Mouse (Mus musculus): ENCODE results near the gene Cyth1. TPM values are rescaled to one million over a fixed set of nuclear protein-coding genes. Genes with fewer than 3 reads are reported as not detected.

Gene Cyth1
- polyA plus RNA-seq, 1 experiment from 2014 or later, result 13.1 TPM

DNA sequence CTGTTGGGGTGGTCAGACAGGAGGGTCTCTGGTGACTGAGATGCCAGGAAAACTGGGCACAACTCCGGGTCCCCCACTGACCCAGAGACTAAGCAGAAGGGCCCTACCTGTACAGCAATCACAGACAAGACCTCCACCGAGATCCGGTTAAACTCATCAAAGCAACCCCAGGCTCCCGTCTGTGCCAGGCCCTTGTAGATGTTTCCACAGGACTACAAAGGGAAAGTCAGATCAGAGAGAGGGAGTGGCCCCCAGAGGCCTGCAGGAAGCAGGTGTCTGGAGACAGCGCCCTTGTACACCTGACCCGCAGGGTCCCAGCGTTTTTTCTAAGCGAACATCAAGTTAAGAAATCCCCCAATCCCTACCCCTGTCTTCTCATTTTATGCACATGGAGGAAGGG is 162.4 kb downstream of the Cyth1 start:
- no peak overlapping the region for H3K27ac ChIP-seq (replicated peaks)
- H3K4me3 ChIP-seq (ENCODE audit: low read depth, low read length), result no peak overlapping the region
- no peak for ATAC-seq (ENCODE audit: low FRiP score, low TSS enrichment)
- H3K4me2 ChIP-seq (replicated peaks; ENCODE audit: low read depth), result no peak overlapping the region
- TF ChIP-seq EP300 (optimal IDR thresholded peaks at IDR 0.05), result no peak
- TF ChIP-seq CTCF (IDR thresholded peaks at IDR 0.05; ENCODE audit: low read depth), result no peak
- no peaks in the 10 kb centered on the region for H3K9me3 ChIP-seq (ENCODE audit: control insufficient read depth, low read length)
- H3K4me1 ChIP-seq (replicated peaks; ENCODE audit: control insufficient read depth, insufficient read depth), result no peaks in the 10 kb centered on the region
- WGBS, result 57% methylated on average over 8 of the region's 8 CpGs
- no peaks in the 10 kb centered on the region for H3K27me3 ChIP-seq (ENCODE audit: control insufficient read depth, insufficient read depth, low read length)
- no peak for DNase-seq (ENCODE audit: low spot score)
- H3K9ac ChIP-seq (ENCODE audit: low read length), result no peak overlapping the region
- no peaks in the 10 kb centered on the region for H3K36me3 ChIP-seq (ENCODE audit: control insufficient read depth, insufficient read depth, low read length)

DNA sequence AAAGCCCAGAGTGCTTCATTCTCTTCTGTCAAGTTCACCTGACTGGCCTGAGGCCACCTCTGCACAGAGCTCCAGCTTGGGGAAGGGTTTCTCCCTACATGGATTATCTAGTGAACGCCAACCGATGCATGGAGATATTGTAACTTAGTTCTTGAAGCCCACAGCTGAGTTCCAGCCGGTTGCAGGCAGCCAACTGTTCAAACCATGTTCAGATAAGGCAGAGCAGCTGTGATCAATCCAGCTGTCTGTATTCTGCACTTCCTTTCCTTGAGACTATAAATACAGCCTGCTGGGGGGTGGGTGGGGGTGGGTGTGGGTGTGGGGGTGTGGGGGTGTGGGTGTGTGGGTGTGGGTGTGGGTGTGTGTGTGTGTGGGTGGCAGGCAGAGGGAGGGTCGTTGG is 163.2 kb downstream of the Cyth1 start:
- no peak for DNase-seq (ENCODE audit: low spot score)
- Histone ChIP-seq H3K27ac (replicated peaks) (no peak overlapping the region), H3K4me2 (replicated peaks; ENCODE audit: low read depth) (no peak overlapping the region), H3K4me1 (replicated peaks; ENCODE audit: control insufficient read depth, insufficient read depth) (no peaks in the 10 kb centered on the region), H3K36me3 (ENCODE audit: control insufficient read depth, insufficient read depth, low read length) (no peaks in the 10 kb centered on the region), H3K9ac (ENCODE audit: low read length) (no peak overlapping the region), H3K9me3 (ENCODE audit: control insufficient read depth, low read length) (no peaks in the 10 kb centered on the region), H3K4me3 (ENCODE audit: low read depth, low read length) (no peak overlapping the region), H3K27me3 (ENCODE audit: control insufficient read depth, insufficient read depth, low read length) (no peaks in the 10 kb centered on the region)
- WGBS, result 28% methylated on average over 4 of the region's 4 CpGs
- TF ChIP-seq EP300 (optimal IDR thresholded peaks at IDR 0.05) (no peak), CTCF (IDR thresholded peaks at IDR 0.05; ENCODE audit: low read depth) (no peak)
- no peak for ATAC-seq (ENCODE audit: low FRiP score, low TSS enrichment)

DNA sequence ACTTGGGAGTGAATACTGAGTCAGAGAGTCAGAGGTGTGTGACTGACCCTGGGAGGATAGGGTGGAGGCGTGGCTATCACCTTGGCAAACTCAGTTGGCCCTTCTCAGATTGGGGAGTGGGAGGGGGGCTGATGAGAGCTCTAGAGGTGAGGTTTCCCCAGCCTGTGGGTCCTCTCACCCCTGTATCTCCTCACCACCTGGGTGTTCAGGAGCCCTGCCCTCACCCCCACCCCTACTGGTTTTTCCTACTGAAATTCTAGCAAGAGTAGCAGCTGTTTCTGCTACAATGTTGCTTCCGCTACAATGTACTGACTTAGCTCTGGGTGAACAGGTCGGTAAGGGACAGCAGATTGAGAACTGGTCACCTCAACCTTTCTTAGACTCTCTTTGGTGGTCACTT is 164.1 kb downstream of the Cyth1 start:
- DNase-seq (ENCODE audit: low spot score) (no peak), ATAC-seq (ENCODE audit: low FRiP score, low TSS enrichment) (no peak)
- Histone ChIP-seq H3K27me3 (ENCODE audit: control insufficient read depth, insufficient read depth, low read length) (no peaks in the 10 kb centered on the region), H3K4me2 (replicated peaks; ENCODE audit: low read depth) (no peak overlapping the region), H3K27ac (replicated peaks) (no peak overlapping the region), H3K9me3 (ENCODE audit: control insufficient read depth, low read length) (no peaks in the 10 kb centered on the region), H3K36me3 (ENCODE audit: control insufficient read depth, insufficient read depth, low read length) (no peaks in the 10 kb centered on the region), H3K4me1 (replicated peaks; ENCODE audit: control insufficient read depth, insufficient read depth) (no peaks in the 10 kb centered on the region), H3K4me3 (ENCODE audit: low read depth, low read length) (no peak overlapping the region), H3K9ac (ENCODE audit: low read length) (no peak overlapping the region)
- no peak for TF ChIP-seq EP300 (optimal IDR thresholded peaks at IDR 0.05)
- TF ChIP-seq CTCF (IDR thresholded peaks at IDR 0.05; ENCODE audit: low read depth), result no peak
- WGBS, result 80% methylated on average over 3 of the region's 3 CpGs

DNA sequence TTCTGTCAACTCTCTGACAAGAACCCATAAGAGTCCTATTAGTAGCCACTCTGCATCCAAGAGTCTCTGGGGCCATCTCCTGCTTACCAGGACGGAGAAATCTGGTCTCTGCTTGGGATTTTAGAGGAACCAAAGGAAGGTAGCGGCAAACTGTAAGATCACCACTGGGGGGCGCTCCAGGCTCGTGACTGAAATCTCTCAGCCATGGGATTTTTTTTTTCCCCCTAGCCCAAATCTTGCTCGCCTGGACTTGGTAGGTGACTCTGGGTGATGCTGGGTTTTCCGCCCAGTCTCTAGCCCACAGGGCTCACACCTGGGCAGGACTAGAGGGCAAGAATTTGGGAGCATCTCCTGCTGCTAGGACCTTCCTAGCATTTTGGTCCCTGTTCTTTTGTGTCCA is 164.6 kb downstream of the Cyth1 start:
- DNase-seq (ENCODE audit: low spot score), result peak; percentile 75
- H3K4me2 ChIP-seq (replicated peaks; ENCODE audit: low read depth), result no peak overlapping the region
- TF ChIP-seq CTCF (IDR thresholded peaks at IDR 0.05; ENCODE audit: low read depth), result peak; percentile 88
- TF ChIP-seq EP300 (optimal IDR thresholded peaks at IDR 0.05), result no peak
- no peaks in the 10 kb centered on the region for H3K9me3 ChIP-seq (ENCODE audit: control insufficient read depth, low read length)
- ATAC-seq (ENCODE audit: low FRiP score, low TSS enrichment), result no peak
- no peak overlapping the region for H3K27ac ChIP-seq (replicated peaks)
- no peaks in the 10 kb centered on the region for H3K36me3 ChIP-seq (ENCODE audit: control insufficient read depth, insufficient read depth, low read length)
- H3K4me3 ChIP-seq (ENCODE audit: low read depth, low read length), result no peak overlapping the region
- H3K27me3 ChIP-seq (ENCODE audit: control insufficient read depth, insufficient read depth, low read length), result no peaks in the 10 kb centered on the region
- H3K4me1 ChIP-seq (replicated peaks; ENCODE audit: control insufficient read depth, insufficient read depth), result no peaks in the 10 kb centered on the region
- 9% methylated on average over 6 of the region's 6 CpGs for WGBS
- H3K9ac ChIP-seq (ENCODE audit: low read length), result no peak overlapping the region

DNA sequence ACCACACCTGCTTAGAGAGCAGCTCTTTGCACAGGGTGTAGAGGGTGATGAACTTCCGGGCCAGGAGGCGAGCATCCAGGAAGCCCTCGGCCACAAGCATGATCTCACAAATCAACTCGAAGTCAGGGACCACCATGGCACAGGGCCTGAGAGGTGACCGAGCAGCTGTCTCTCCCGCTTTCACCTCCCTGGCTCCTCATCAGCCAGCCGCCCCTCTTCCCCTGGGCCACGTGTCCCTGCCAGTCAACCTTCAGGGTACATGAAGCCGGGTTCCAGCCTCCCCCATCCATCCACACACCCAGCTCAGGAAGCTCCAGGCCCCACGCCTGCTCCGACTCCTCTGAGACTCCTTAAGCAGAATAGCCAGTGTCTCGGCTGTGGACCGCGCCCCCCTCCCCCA is 166.1 kb downstream of the Cyth1 start:
- 93% methylated on average over 14 of the region's 14 CpGs for WGBS
- no peak overlapping the region for H3K27ac ChIP-seq (replicated peaks)
- H3K27me3 ChIP-seq (ENCODE audit: control insufficient read depth, insufficient read depth, low read length), result no peaks in the 10 kb centered on the region
- H3K36me3 ChIP-seq (ENCODE audit: control insufficient read depth, insufficient read depth, low read length), result no peaks in the 10 kb centered on the region
- TF ChIP-seq CTCF (IDR thresholded peaks at IDR 0.05; ENCODE audit: low read depth), result no peak
- TF ChIP-seq EP300 (optimal IDR thresholded peaks at IDR 0.05), result no peak
- H3K4me3 ChIP-seq (ENCODE audit: low read depth, low read length), result no peak overlapping the region
- H3K9me3 ChIP-seq (ENCODE audit: control insufficient read depth, low read length), result no peaks in the 10 kb centered on the region
- ATAC-seq (ENCODE audit: low FRiP score, low TSS enrichment) (no peak), DNase-seq (ENCODE audit: low spot score) (no peak)
- H3K4me1 ChIP-seq (replicated peaks; ENCODE audit: control insufficient read depth, insufficient read depth), result no peaks in the 10 kb centered on the region
- no peak overlapping the region for H3K9ac ChIP-seq (ENCODE audit: low read length)
- no peak overlapping the region for H3K4me2 ChIP-seq (replicated peaks; ENCODE audit: low read depth)

Other genes starting within 250 kb of the Cyth1 start
- gene Dnah17, start 118.0 kb downstream of the Cyth1 start, polyA plus RNA-seq (2015; fragmentation: Nextera tagmentation; extraction: Ambion mirVana), result 0.04 and 0.06 TPM in 2 replicates
- 8.1 and 8.9 TPM in 2 replicates for gene Usp36, start 41.7 kb upstream of the Cyth1 start, polyA plus RNA-seq (2015; fragmentation: Nextera tagmentation; extraction: Ambion mirVana)
- gene Cep295nl, start 93.9 kb upstream of the Cyth1 start, polyA plus RNA-seq (2015; fragmentation: Nextera tagmentation; extraction: Ambion mirVana), result 0.51 and 0.53 TPM in 2 replicates
- 72.7 and 77.2 TPM in 2 replicates for gene Timp2, start 107.1 kb upstream of the Cyth1 start, polyA plus RNA-seq (2015; fragmentation: Nextera tagmentation; extraction: Ambion mirVana)
- gene Lgals3bp, start 153.5 kb upstream of the Cyth1 start, polyA plus RNA-seq (2015; fragmentation: Nextera tagmentation; extraction: Ambion mirVana), result 142 and 144 TPM in 2 replicates
- 32.3 and 33.9 TPM in 2 replicates for gene Cant1, start 170.5 kb upstream of the Cyth1 start, polyA plus RNA-seq (2015; fragmentation: Nextera tagmentation; extraction: Ambion mirVana)
- gene C1qtnf1, start 179.6 kb upstream of the Cyth1 start, polyA plus RNA-seq (2015; fragmentation: Nextera tagmentation; extraction: Ambion mirVana), result 9.0 and 11.0 TPM in 2 replicates
- gene Engase, start 228.2 kb upstream of the Cyth1 start, polyA plus RNA-seq (2015; fragmentation: Nextera tagmentation; extraction: Ambion mirVana), result 12.6 and 13.7 TPM in 2 replicates